Mouse (Mus musculus) myocyte (in vitro differentiated cells): ENCODE measurements around the gene Nipbl.

Source experiments
- CEBPB ChIP-seq: IDR thresholded peaks from 2 replicates; pipeline ENCODE4 v1.6.1; 2011; ENCODE audit warnings: mild to moderate bottlenecking, moderate library complexity; ENCODE audit not compliant: poor library complexity, insufficient read depth, severe bottlenecking
- E2F4 ChIP-seq: IDR thresholded peaks from one replicate; pipeline ENCODE4 v1.6.1; 2011; ENCODE audit warnings: mild to moderate bottlenecking, control low read depth, moderate library complexity; ENCODE audit not compliant: insufficient read depth
- MAX ChIP-seq: IDR thresholded peaks from one replicate; pipeline ENCODE4 v1.6.1; 2011; ENCODE audit warnings: low read depth, mild to moderate bottlenecking, control low read depth
- MYOD1 ChIP-seq, 3 experiments: IDR thresholded peaks; one replicate each; pipeline ENCODE4 v1.6.1; 2011; ENCODE audit warnings: control low read depth in 2 of 3, low read depth in 2 of 3, mild to moderate bottlenecking in 2 of 3, moderate library complexity in 1 of 3; ENCODE audit not compliant: insufficient read length in 2 of 3, control insufficient read depth in 1 of 3
- MYOG ChIP-seq, 3 experiments: IDR thresholded peaks; one replicate each; pipeline ENCODE4 v1.6.1; 2011; ENCODE audit warnings: control low read depth in 2 of 3, low read depth in 2 of 3, mild to moderate bottlenecking in 2 of 3; ENCODE audit not compliant: insufficient read length in 2 of 3, control insufficient read depth in 1 of 3, insufficient read depth in 1 of 3
- POLR2A ChIP-seq: IDR thresholded peaks from one replicate; pipeline ENCODE4 v1.6.1; 2011; ENCODE audit warnings: low read depth, mild to moderate bottlenecking, control low read depth, moderate library complexity; ENCODE audit not compliant: insufficient read length
- POLR2AphosphoS2 ChIP-seq: IDR thresholded peaks from one replicate; pipeline ENCODE4 v1.6.1; 2011; ENCODE audit warnings: low read depth, control low read depth; ENCODE audit not compliant: insufficient read length
- REST ChIP-seq: IDR thresholded peaks from one replicate; pipeline ENCODE4 v1.6.1; 2011; ENCODE audit warnings: mild to moderate bottlenecking, control low read depth, moderate library complexity; ENCODE audit not compliant: insufficient read depth, insufficient read length
- TCF12 ChIP-seq: IDR thresholded peaks from one replicate; pipeline ENCODE4 v1.6.1; 2011; ENCODE audit warnings: mild to moderate bottlenecking, control low read depth; ENCODE audit not compliant: poor library complexity, insufficient read depth, severe bottlenecking
- TCF3 ChIP-seq: IDR thresholded peaks from one replicate; pipeline ENCODE4 v1.6.1; 2011; ENCODE audit warnings: low read depth, control low read depth; ENCODE audit not compliant: insufficient read length
- USF1 ChIP-seq: IDR thresholded peaks from one replicate; pipeline ENCODE4 v1.6.1; 2011; ENCODE audit warnings: low read depth, mild to moderate bottlenecking, control low read depth, moderate library complexity

- TF ChIP-seq POLR2AphosphoS2 (no peak), POLR2A (no peak), MAX (no peak), MYOD1 (IDR thresholded peaks at IDR 0.05; ENCODE audit: control insufficient read depth in 1 of 3, insufficient read length in 2 of 3, low read depth in 2 of 3) (no peak), USF1 (no peak), REST (no peak), TCF12 (no peak), CEBPB (no peak), E2F4 (no peak), TCF3 (no peak), MYOG (IDR thresholded peaks at IDR 0.05; ENCODE audit: control insufficient read depth in 1 of 3, insufficient read depth in 1 of 3, insufficient read length in 2 of 3, low read depth in 2 of 3) (no peak)
Observed at GRCm38 (mm10) chr15:8319191-8319590, 125.1 kb downstream of the Nipbl start.
